Mouse (Mus musculus): Measurements from ENCODE around the gene Slc39a1.
"Not testable (repeated sequence)": the region's sequence is repeated elsewhere in the genome, so short reads cannot be mapped to it uniquely, and the experiment has no call there.

Slc39a1 gene

GRCm38 (mm10) chr3:90266901-90267775, 19.2 kb downstream of the Slc39a1 start:
- peak; percentile 59 for DNase-seq

GRCm38 (mm10) chr3:90268190-90268589, 20.2 kb downstream of the Slc39a1 start:
- no peak for DNase-seq

GRCm38 (mm10) chr3:90268971-90269370, 21.0 kb downstream of the Slc39a1 start:
- peak; percentile 27 for DNase-seq

- DNase-seq = no peak
Measured at GRCm38 (mm10) chr3:90270784-90271183, 22.8 kb downstream of the Slc39a1 start.

GRCm38 (mm10) chr3:90272170-90272569, 24.2 kb downstream of the Slc39a1 start:
- no peak for DNase-seq

GRCm38 (mm10) chr3:90273855-90274254, 25.9 kb downstream of the Slc39a1 start:
- no peak for DNase-seq

- DNase-seq = peak; percentile 83
Measured at GRCm38 (mm10) chr3:90275286-90275685, 27.3 kb downstream of the Slc39a1 start.

GRCm38 (mm10) chr3:90276858-90277257, 28.9 kb downstream of the Slc39a1 start:
- peak; percentile 68 for DNase-seq

- peak; percentile 92 for DNase-seq
Measured at GRCm38 (mm10) chr3:90277793-90278192, 29.8 kb downstream of the Slc39a1 start.

GRCm38 (mm10) chr3:90278211-90278610, 30.2 kb downstream of the Slc39a1 start:
- DNase-seq = peak; percentile 56

GRCm38 (mm10) chr3:90279216-90279615, 31.2 kb downstream of the Slc39a1 start:
- DNase-seq = peak; percentile 45

- DNase-seq = peak; percentile 17
Measured at GRCm38 (mm10) chr3:90279743-90280142, 31.8 kb downstream of the Slc39a1 start.

- no peak for DNase-seq
Measured at GRCm38 (mm10) chr3:90280708-90281107, 32.7 kb downstream of the Slc39a1 start.

GRCm38 (mm10) chr3:90284150-90284549, 36.2 kb downstream of the Slc39a1 start:
- no peak for DNase-seq

GRCm38 (mm10) chr3:90289403-90289802, 41.4 kb downstream of the Slc39a1 start:
- DNase-seq = not testable (repeated sequence)

GRCm38 (mm10) chr3:90290602-90291001, 42.6 kb downstream of the Slc39a1 start:
- no peak for DNase-seq

GRCm38 (mm10) chr3:90291982-90292344, 44.0 kb downstream of the Slc39a1 start:
- DNase-seq = peak; percentile 46

- DNase-seq = peak; percentile 100
Measured at GRCm38 (mm10) chr3:90292345-90293275, 44.6 kb downstream of the Slc39a1 start, which contains the start of gene Gatad2b. Gatad2b (plus strand) TSS chr3:90293178.

- peak; percentile 72 for DNase-seq
Measured at GRCm38 (mm10) chr3:90293352-90294063, 45.5 kb downstream of the Slc39a1 start.

GRCm38 (mm10) chr3:90294064-90294440, 46.1 kb downstream of the Slc39a1 start:
- no peak for DNase-seq

- no peak for DNase-seq
Measured at GRCm38 (mm10) chr3:90294651-90295050, 46.7 kb downstream of the Slc39a1 start.
